Mouse (Mus musculus) spleen, adult 18-20 months (tissue): Measurements from ENCODE around the gene Nup210l.

Source experiments
- DNase-seq, 2 experiments: peaks; one replicate each; pipeline ENCODE4 v3.0.0; 2022; ENCODE audit warnings: mixed read lengths in 2 of 2

Nup210l gene

GRCm38 (mm10) chr3:90103938-90104337, at the start of gene Nup210l:
Gene Nup210l, plus strand, starts transcription at chr3:90104132.
- DNase-seq: no peak

DNA sequence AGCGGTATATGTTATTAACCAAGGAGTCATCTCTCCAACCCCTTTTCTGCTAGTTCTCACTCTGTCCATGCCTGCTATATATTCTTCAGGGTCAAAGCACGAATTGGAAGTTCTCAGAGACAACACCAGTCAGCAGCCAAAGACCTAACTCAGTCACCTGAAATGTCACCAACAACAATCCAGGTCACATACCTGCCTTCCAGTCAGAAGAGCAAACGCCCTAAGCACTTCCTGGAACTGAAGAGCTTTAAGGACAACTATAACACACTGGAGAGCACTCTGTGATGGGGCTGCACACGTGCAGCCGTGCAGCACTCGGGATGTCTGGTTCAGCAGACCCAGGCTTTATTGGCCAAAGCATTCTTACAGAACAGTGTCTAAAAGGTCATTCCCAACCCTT, 42.4 kb upstream of the Nup210l start:
- DNase-seq: no peak

- DNase-seq: no peak
These were observed 41.4 kb upstream of the Nup210l start for GRCm38 (mm10) chr3:90062539-90062938.

DNA sequence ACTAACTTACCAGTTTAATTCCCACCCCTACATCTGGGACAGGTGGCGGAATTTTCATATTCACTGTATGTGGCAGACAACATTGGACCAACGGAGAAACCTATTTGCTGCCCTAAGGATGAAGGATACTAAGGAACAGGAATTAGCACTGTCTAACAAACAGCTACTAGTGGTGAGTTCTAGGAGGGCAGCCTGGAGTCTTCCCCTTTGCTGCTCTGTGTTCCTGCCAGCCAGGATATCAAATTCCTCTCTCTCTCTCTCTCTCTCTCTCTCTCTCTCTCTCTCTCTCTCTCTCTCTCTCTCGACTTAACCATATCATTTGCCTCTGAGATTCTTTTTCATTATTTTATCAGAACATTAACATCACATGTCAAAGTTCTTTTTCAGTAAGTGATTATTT, 39.5 kb upstream of the Nup210l start:
- DNase-seq: no peak

GRCm38 (mm10) chr3:90065553-90065952, 38.4 kb upstream of the Nup210l start:
- peak in 1 of 2 experiments; percentile 49 for DNase-seq

- no peak for DNase-seq
These were observed 36.1 kb upstream of the Nup210l start for GRCm38 (mm10) chr3:90067851-90068250.

GRCm38 (mm10) chr3:90069688-90070087, 34.2 kb upstream of the Nup210l start:
- DNase-seq: no peak

GRCm38 (mm10) chr3:90072294-90072693, 31.6 kb upstream of the Nup210l start, which contains the start of gene Tpm3:
Gene Tpm3, plus strand, starts transcription at chr3:90072649.
- no peak for DNase-seq

DNA sequence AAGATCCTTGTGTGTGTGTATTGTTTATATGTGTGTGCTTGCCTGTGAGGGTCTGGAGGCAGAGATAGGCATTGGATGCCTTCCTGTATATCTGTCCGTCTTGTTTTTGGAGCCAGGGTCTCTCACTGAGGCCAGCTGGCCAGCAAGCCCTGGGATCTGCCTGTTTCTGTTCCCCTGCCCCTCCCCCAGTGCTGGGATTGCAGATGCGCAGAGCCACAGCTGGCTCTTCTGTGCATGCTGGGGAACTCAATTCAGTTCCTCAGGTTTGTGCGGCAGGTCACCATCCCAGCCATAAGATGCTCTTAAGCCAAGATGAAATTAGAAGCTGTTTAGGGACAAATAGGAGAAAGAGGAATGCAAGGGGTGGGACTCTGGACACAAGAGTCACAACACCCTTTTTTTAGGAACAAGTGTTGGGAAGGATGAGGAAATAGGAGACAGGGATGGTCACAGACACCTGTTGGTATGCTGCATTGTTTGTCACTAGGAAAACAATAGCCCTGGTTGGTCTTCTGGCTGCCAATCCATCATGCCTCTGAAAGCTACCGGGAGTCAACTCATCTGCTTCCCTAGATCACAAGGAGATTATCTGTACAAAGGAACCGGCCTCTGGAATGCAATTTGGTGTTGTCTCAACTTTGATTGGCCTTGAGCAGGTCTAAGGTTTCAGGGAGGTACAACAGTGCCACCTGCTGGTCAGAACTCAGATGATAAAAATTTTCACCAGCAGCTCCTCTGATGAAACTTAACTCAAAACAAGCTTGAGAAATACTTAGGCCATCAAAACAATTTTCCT, 26.8 kb upstream of the Nup210l start:
- peak; percentile 42 to 75 for DNase-seq

DNA sequence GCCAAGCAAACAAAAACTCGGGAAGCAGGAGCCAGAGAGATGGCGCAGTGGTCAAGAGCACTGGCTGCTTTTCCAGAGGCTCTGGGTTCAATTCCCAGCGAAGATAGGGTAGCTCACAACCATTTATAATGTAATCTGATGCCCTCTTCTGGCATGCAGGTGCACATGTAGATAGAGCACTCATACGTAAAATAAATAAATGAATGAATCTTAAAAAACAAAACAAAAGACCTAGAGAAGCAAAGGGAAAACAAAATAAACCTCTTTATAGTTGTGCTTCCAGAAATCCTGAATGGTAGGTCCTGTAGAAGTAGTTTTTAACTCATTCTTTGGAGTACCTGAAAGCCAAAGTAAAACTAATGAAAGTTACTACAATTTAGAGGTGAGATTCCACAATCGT, 25.7 kb upstream of the Nup210l start:
- no peak for DNase-seq

DNA sequence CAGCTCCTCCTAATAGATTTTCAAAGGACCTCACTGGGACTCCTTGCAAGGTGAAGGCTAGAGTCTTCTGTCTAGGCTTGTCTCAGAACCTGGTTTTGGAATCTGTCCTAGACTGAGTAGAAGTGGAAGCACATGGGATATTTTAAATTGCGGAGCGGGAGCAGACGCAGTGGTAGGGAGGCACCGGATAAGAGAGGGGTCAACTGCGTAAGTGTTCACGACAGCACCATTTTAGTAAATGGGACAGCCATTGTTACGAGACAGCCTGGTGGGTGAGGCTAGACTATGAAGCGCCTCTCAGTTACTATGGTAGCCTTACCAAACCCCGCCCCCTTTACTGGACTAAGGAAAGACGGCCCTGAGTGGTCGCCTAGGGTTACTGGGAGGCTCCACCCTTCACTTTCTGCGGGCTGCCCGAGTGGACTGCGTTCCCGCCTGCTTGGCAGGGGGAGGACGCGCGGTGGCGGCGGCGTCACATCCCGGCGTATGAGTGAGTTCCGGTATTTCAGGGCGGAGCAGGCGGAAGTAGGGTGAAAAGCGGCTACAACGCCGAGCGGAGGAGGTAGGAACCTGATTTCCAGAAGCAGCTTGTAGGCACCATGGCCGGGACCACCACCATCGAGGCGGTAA, 24.7 kb upstream of the Nup210l start:
- peak; percentile 82 to 90 for DNase-seq

DNA sequence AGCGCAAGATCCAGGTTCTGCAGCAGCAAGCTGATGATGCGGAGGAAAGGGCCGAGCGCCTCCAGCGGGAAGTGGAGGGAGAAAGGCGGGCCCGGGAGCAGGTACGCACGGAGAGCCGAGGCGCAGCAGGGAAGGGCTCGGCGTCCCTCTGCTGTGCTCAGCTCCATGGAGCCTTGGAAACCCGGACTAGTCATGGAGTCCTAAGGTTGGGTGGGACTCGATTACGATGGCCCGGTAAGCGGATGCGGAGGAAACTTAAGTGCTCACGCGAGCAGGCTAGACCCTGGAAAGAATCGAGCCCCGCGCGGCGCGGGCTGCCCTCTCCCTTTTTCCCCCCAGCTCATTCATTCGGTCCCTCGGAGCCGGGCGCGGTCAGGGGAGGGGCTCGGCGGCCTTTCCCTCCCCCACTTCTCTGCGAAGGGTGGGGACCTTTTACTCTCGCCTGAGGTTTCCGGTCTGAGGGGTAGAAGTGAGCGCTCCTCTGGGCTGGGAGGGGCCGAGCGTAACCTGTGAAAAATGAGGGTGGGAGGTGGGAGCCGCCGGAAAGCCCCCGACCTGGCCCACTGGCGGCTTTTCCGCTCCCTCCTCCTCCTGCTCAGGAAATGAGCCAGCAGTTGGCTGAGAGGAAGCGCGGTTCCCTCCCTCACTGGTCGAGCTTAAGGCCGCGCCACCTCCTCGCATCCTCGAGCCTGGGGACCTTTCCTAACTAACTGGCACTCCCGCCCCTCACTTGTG, 24.0 kb upstream of the Nup210l start:
- peak; percentile 81 to 86 for DNase-seq

- DNase-seq: no peak
These were observed 23.5 kb upstream of the Nup210l start for GRCm38 (mm10) chr3:90080498-90080863.

DNA sequence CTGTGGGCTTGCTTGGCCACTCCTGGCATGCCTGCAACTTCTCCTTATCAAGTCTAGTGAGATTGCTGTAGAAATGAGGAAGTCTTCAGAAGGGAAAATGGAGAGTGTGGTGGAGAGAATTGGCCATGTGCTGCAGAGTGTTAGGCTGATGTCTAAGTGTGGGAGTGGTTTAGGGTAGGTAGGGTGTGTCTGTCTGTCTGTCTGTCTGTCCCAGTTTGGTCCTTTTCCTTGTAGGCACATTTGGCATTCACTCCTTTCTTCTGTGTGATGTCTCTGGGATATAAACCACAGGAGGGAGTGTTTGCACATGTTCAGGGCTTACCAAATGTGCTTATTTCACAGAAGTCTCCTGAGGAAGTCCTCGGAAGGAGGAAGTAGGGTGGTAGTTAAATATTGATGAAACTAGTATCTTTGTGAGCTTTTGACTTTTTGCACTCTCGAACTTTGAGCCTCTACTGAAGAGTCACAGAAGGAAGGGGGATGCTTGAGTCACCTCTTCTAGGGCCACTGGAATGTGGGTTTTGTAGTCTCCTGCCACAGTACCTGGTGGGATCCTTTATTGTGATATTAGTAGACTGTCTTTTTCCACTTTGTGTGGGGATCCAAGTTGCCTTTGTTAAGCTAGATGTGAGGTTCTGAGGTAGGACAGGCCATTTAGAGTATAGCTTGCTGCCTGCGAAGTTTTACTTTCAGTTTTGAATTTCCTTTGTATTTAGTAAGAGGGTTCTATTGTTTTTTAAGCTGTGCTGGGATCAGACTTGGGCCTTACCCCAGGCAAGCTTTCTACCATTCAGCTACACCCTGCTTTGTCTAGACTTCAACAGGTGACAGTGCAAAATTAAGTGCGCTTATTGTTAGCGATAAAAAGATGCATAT, 22.3 kb upstream of the Nup210l start:
- DNase-seq: no peak

DNA sequence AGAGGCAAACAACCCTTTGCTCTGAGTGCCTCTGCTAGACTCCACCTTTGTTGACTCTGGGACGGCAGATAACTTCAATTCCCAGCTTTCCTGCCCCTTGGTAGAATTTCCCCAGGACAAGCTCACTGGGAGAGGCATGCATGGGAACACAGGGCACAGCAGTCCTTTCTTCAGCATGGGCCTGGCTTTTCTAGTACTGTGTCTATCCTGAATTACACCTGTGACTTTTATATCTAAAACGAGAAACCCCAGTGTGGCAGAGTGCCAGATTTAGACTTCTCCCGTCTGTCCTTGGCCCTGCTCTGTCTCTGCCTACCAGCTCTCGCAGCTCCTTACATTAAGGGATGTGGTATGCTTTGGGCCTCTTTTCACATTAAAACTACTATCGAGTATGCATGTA, 20.9 kb upstream of the Nup210l start:
- DNase-seq: no peak

GRCm38 (mm10) chr3:90083698-90084324, 20.1 kb upstream of the Nup210l start:
- no peak for DNase-seq

GRCm38 (mm10) chr3:90084790-90085189, 19.1 kb upstream of the Nup210l start:
- DNase-seq: no peak

- no peak for DNase-seq
These were observed 18.7 kb upstream of the Nup210l start for GRCm38 (mm10) chr3:90085281-90085680.

DNA sequence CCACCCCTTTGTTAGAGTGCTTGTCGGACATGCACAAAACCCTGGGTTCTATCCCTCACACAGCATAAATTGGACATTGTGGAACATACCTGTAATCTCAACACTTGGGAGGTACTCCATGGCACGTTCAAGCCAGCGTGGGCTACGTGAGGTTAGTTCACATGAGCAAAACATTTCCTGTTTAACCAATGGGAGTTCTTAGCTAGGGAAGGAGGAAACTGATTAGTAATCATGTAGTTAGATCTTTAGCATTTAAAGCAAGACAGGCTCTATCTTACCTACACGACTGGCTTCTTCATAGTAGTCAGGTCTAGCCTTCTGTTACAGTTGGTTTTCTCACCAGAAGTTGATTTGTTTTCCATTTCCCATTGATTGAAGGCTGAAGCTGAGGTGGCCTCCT, 17.9 kb upstream of the Nup210l start:
- no peak for DNase-seq

DNA sequence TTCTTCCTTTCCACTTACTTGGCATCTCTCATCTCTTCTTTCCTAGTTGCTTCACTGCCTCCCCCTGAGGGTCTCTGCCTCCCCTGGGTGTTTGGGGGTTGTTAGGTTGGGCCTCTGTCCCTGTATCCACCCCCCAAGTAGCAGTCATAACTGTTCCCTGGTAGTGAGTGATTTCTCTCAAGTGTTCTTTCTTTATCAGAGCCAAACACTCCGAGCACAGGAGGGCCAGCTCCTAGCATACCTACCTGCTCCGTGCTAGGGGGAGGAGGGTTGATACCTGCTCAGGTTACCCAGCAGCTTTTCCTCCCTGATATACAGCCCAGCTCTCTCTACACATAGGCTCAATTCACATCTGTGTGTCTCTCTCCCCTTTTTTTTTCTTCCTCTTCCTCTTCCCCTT, 15.3 kb upstream of the Nup210l start:
- DNase-seq: no peak

- DNase-seq: no peak
These were observed 13.0 kb upstream of the Nup210l start for GRCm38 (mm10) chr3:90090892-90091291.

DNA sequence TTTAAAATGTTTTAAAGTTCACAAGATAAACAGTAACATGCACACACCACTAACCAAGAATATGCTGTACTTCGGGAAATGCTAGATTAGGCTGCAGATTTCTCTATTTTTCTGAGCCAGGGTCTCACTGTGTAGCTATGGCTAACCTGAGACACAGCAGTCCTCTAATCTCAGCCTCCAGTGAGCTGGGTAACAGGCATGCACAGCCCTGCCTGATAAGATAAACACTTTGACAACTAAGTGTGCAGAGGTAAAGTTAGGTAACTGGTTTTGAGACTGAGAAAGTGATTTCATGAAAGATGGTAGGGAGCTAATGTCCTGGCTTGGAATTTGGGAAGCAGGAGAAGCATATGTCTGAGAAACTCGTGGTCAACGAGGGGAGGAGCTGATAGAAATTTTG, 9.5 kb upstream of the Nup210l start:
- DNase-seq: no peak
